Mouse (Mus musculus): Measurements from ENCODE around the gene Nav2. TPM values are rescaled to one million over a fixed set of nuclear protein-coding genes. Genes with fewer than 3 reads are reported as not detected.

The Nav2 gene
- polyA plus RNA-seq, 1 experiment from 2014 or later: 23.0 TPM

GRCm38 (mm10) chr7:48894152-48894551, 14.4 kb upstream of the Nav2 start:
- H3K27me3 ChIP-seq: peaks cover 65% of the 10 kb centered on the region
- no peak overlapping the region for H3K27ac ChIP-seq (replicated peaks)
- 2% methylated on average over 6 of the region's 6 CpGs for WGBS

GRCm38 (mm10) chr7:48894763-48895162, 13.8 kb upstream of the Nav2 start:
- WGBS: 80% methylated on average over 6 of the region's 6 CpGs
- Histone ChIP-seq H3K9ac (replicated peaks) (no peak overlapping the region), H3K27ac (replicated peaks) (no peak overlapping the region), H3K4me2 (replicated peaks) (no peak overlapping the region), H3K36me3 (no peaks in the 10 kb centered on the region), H3K27me3 (peaks cover 72% of the 10 kb centered on the region), H3K4me1 (peaks cover 30% of the 10 kb centered on the region), H3K9me3 (no peaks in the 10 kb centered on the region), H3K4me3 (no peak overlapping the region)
- ATAC-seq (ENCODE audit: low FRiP score, low read depth): no peak

More at GRCm38 (mm10) chr7:48894152-48894551, 14.4 kb upstream of the Nav2 start:
- no peak overlapping the region for H3K4me2 ChIP-seq (replicated peaks)
- no peak for ATAC-seq (ENCODE audit: low FRiP score, low read depth)
- H3K9me3 ChIP-seq: no peaks in the 10 kb centered on the region
- no peak overlapping the region for H3K4me3 ChIP-seq
- H3K36me3 ChIP-seq: no peaks in the 10 kb centered on the region
- no peak overlapping the region for H3K9ac ChIP-seq (replicated peaks)
- H3K4me1 ChIP-seq: peaks cover 30% of the 10 kb centered on the region

- 86% methylated on average over 4 of the region's 4 CpGs for WGBS
- no peaks in the 10 kb centered on the region for H3K36me3 ChIP-seq
- no peak overlapping the region for H3K9ac ChIP-seq (replicated peaks)
Measured at GRCm38 (mm10) chr7:48895475-48895874, 13.0 kb upstream of the Nav2 start.

GRCm38 (mm10) chr7:48896051-48896450, 12.5 kb upstream of the Nav2 start:
- H3K27ac ChIP-seq (replicated peaks): no peak overlapping the region

More at GRCm38 (mm10) chr7:48895475-48895874, 13.0 kb upstream of the Nav2 start:
- no peak for ATAC-seq (ENCODE audit: low FRiP score, low read depth)
- no peak overlapping the region for H3K4me2 ChIP-seq (replicated peaks)
- H3K4me3 ChIP-seq: no peak overlapping the region
- H3K9me3 ChIP-seq: no peaks in the 10 kb centered on the region
- peaks cover 79% of the 10 kb centered on the region for H3K27me3 ChIP-seq
- H3K4me1 ChIP-seq: peaks cover 28% of the 10 kb centered on the region
- no peak overlapping the region for H3K27ac ChIP-seq (replicated peaks)

GRCm38 (mm10) chr7:48897539-48898163, 10.9 kb upstream of the Nav2 start:
- Histone ChIP-seq H3K27me3 (peaks cover 79% of the 10 kb centered on the region), H3K36me3 (no peaks in the 10 kb centered on the region), H3K4me2 (replicated peaks) (0 out of 2 replicates have a peak overlapping the region, but pooled peaks have one; percentile 7), H3K9me3 (no peaks in the 10 kb centered on the region), H3K4me1 (peaks cover 28% of the 10 kb centered on the region), H3K27ac (replicated peaks) (0 out of 2 replicates have a peak overlapping the region, but pooled peaks have one; percentile 6), H3K4me3 (no peak overlapping the region), H3K9ac (replicated peaks) (0 out of 2 replicates have a peak overlapping the region, but pooled peaks have one; percentile 6)
- no peak for ATAC-seq (ENCODE audit: low FRiP score, low read depth)
- 41% methylated on average over 24 of the region's 24 CpGs for WGBS

More at GRCm38 (mm10) chr7:48896051-48896450, 12.5 kb upstream of the Nav2 start:
- Histone ChIP-seq H3K4me1 (peaks cover 23% of the 10 kb centered on the region), H3K4me3 (no peak overlapping the region), H3K9ac (replicated peaks) (no peak overlapping the region), H3K27me3 (peaks cover 80% of the 10 kb centered on the region), H3K9me3 (no peaks in the 10 kb centered on the region), H3K36me3 (no peaks in the 10 kb centered on the region), H3K4me2 (replicated peaks) (no peak overlapping the region)
- WGBS: 80% methylated on average over 4 of the region's 4 CpGs
- no peak for ATAC-seq (ENCODE audit: low FRiP score, low read depth)

- Histone ChIP-seq H3K4me2 (replicated peaks) (no peak overlapping the region), H3K27ac (replicated peaks) (no peak overlapping the region), H3K4me3 (no peak overlapping the region), H3K9ac (replicated peaks) (no peak overlapping the region), H3K27me3 (peaks cover 75% of the 10 kb centered on the region), H3K9me3 (no peaks in the 10 kb centered on the region), H3K36me3 (no peaks in the 10 kb centered on the region), H3K4me1 (peaks cover 34% of the 10 kb centered on the region)
- WGBS: 71% methylated on average over 9 of the region's 9 CpGs
- no peak for ATAC-seq (ENCODE audit: low FRiP score, low read depth)
Measured at GRCm38 (mm10) chr7:48898416-48898815, 10.1 kb upstream of the Nav2 start.

- H3K4me3 ChIP-seq: no peak overlapping the region
- H3K9ac ChIP-seq (replicated peaks): no peak overlapping the region
- ATAC-seq (ENCODE audit: low FRiP score, low read depth): no peak
- H3K27me3 ChIP-seq: peaks cover 64% of the 10 kb centered on the region
- no peaks in the 10 kb centered on the region for H3K9me3 ChIP-seq
- WGBS: 71% methylated on average over 8 of the region's 8 CpGs
- H3K36me3 ChIP-seq: no peaks in the 10 kb centered on the region
- no peak overlapping the region for H3K27ac ChIP-seq (replicated peaks)
- H3K4me1 ChIP-seq: peaks cover 34% of the 10 kb centered on the region
- no peak overlapping the region for H3K4me2 ChIP-seq (replicated peaks)
Measured at GRCm38 (mm10) chr7:48900408-48901167, 7.9 kb upstream of the Nav2 start.

GRCm38 (mm10) chr7:48902454-48902853, 6.1 kb upstream of the Nav2 start:
- peaks cover 45% of the 10 kb centered on the region for H3K27me3 ChIP-seq
- no peak overlapping the region for H3K4me3 ChIP-seq
- H3K4me1 ChIP-seq: peaks cover 26% of the 10 kb centered on the region
- WGBS: 11% methylated on average over 2 of the region's 2 CpGs
- no peak overlapping the region for H3K4me2 ChIP-seq (replicated peaks)
- peak; percentile 61 for ATAC-seq (ENCODE audit: low FRiP score, low read depth)
- no peaks in the 10 kb centered on the region for H3K36me3 ChIP-seq
- no peak overlapping the region for H3K9ac ChIP-seq (replicated peaks)
- no peaks in the 10 kb centered on the region for H3K9me3 ChIP-seq
- no peak overlapping the region for H3K27ac ChIP-seq (replicated peaks)

- WGBS: 54% methylated on average over 4 of the region's 4 CpGs
- Histone ChIP-seq H3K27me3 (no peaks in the 10 kb centered on the region; the same call in 1 of the 2 replicates), H3K4me1 (peaks cover 4% of the 10 kb centered on the region; the same call in 1 of the 2 replicates), H3K36me3 (no peaks in the 10 kb centered on the region), H3K9me3 (no peaks in the 10 kb centered on the region), H3K4me3 (no peak overlapping the region), H3K27ac (replicated peaks) (no peak overlapping the region), H3K4me2 (replicated peaks) (no peak overlapping the region), H3K9ac (replicated peaks) (no peak overlapping the region)
- ATAC-seq (ENCODE audit: low FRiP score, low read depth): no peak
Measured at GRCm38 (mm10) chr7:48909342-48909671, 791 bp downstream of the Nav2 start.

- 66% methylated on average over 6 of the region's 6 CpGs for WGBS
- no peak for ATAC-seq (ENCODE audit: low FRiP score, low read depth)
Measured at GRCm38 (mm10) chr7:48910282-48910681, 1.8 kb downstream of the Nav2 start.

GRCm38 (mm10) chr7:48911146-48911545, 2.6 kb downstream of the Nav2 start:
- Histone ChIP-seq H3K9ac (replicated peaks) (no peak overlapping the region), H3K4me3 (no peak overlapping the region), H3K4me2 (replicated peaks) (no peak overlapping the region), H3K27ac (replicated peaks) (no peak overlapping the region), H3K4me1 (peaks cover 13% of the 10 kb centered on the region), H3K27me3 (peaks cover 6% of the 10 kb centered on the region), H3K9me3 (no peaks in the 10 kb centered on the region), H3K36me3 (no peaks in the 10 kb centered on the region)
- no peak for ATAC-seq (ENCODE audit: low FRiP score, low read depth)

More at GRCm38 (mm10) chr7:48910282-48910681, 1.8 kb downstream of the Nav2 start:
- no peaks in the 10 kb centered on the region for H3K9me3 ChIP-seq
- no peak overlapping the region for H3K27ac ChIP-seq (replicated peaks)
- H3K4me3 ChIP-seq: no peak overlapping the region
- H3K4me1 ChIP-seq: peaks cover 13% of the 10 kb centered on the region
- H3K9ac ChIP-seq (replicated peaks): no peak overlapping the region
- H3K27me3 ChIP-seq: peaks cover 2% of the 10 kb centered on the region; the same call in 1 of the 2 replicates
- H3K36me3 ChIP-seq: no peaks in the 10 kb centered on the region
- no peak overlapping the region for H3K4me2 ChIP-seq (replicated peaks)

Data from midbrain, embryonic 12.5 days (tissue).